Mouse (Mus musculus) myocyte (in vitro differentiated cells): Measurements from ENCODE around the gene Kcnj13.

ENCODE experiments used
- CEBPB ChIP-seq: IDR thresholded peaks from 2 replicates; pipeline ENCODE4 v1.6.1; 2011; ENCODE audit warnings: mild to moderate bottlenecking, moderate library complexity; ENCODE audit not compliant: poor library complexity, insufficient read depth, severe bottlenecking
- E2F4 ChIP-seq: IDR thresholded peaks from one replicate; pipeline ENCODE4 v1.6.1; 2011; ENCODE audit warnings: mild to moderate bottlenecking, control low read depth, moderate library complexity; ENCODE audit not compliant: insufficient read depth
- MAX ChIP-seq: IDR thresholded peaks from one replicate; pipeline ENCODE4 v1.6.1; 2011; ENCODE audit warnings: low read depth, mild to moderate bottlenecking, control low read depth
- MYOD1 ChIP-seq, 3 experiments: IDR thresholded peaks; one replicate each; pipeline ENCODE4 v1.6.1; 2011; ENCODE audit warnings: control low read depth in 2 of 3, low read depth in 2 of 3, mild to moderate bottlenecking in 2 of 3, moderate library complexity in 1 of 3; ENCODE audit not compliant: insufficient read length in 2 of 3, control insufficient read depth in 1 of 3
- MYOG ChIP-seq, 3 experiments: IDR thresholded peaks; one replicate each; pipeline ENCODE4 v1.6.1; 2011; ENCODE audit warnings: control low read depth in 2 of 3, low read depth in 2 of 3, mild to moderate bottlenecking in 2 of 3; ENCODE audit not compliant: insufficient read length in 2 of 3, control insufficient read depth in 1 of 3, insufficient read depth in 1 of 3
- POLR2A ChIP-seq: IDR thresholded peaks from one replicate; pipeline ENCODE4 v1.6.1; 2011; ENCODE audit warnings: low read depth, mild to moderate bottlenecking, control low read depth, moderate library complexity; ENCODE audit not compliant: insufficient read length
- POLR2AphosphoS2 ChIP-seq: IDR thresholded peaks from one replicate; pipeline ENCODE4 v1.6.1; 2011; ENCODE audit warnings: low read depth, control low read depth; ENCODE audit not compliant: insufficient read length
- REST ChIP-seq: IDR thresholded peaks from one replicate; pipeline ENCODE4 v1.6.1; 2011; ENCODE audit warnings: mild to moderate bottlenecking, control low read depth, moderate library complexity; ENCODE audit not compliant: insufficient read depth, insufficient read length
- SRF ChIP-seq: IDR thresholded peaks from one replicate; pipeline ENCODE4 v1.6.1; 2011; ENCODE audit warnings: low read depth; ENCODE audit not compliant: control insufficient read depth, insufficient read length
- TCF12 ChIP-seq: IDR thresholded peaks from one replicate; pipeline ENCODE4 v1.6.1; 2011; ENCODE audit warnings: mild to moderate bottlenecking, control low read depth; ENCODE audit not compliant: poor library complexity, insufficient read depth, severe bottlenecking
- TCF3 ChIP-seq: IDR thresholded peaks from one replicate; pipeline ENCODE4 v1.6.1; 2011; ENCODE audit warnings: low read depth, control low read depth; ENCODE audit not compliant: insufficient read length
- USF1 ChIP-seq: IDR thresholded peaks from one replicate; pipeline ENCODE4 v1.6.1; 2011; ENCODE audit warnings: low read depth, mild to moderate bottlenecking, control low read depth, moderate library complexity

DNA sequence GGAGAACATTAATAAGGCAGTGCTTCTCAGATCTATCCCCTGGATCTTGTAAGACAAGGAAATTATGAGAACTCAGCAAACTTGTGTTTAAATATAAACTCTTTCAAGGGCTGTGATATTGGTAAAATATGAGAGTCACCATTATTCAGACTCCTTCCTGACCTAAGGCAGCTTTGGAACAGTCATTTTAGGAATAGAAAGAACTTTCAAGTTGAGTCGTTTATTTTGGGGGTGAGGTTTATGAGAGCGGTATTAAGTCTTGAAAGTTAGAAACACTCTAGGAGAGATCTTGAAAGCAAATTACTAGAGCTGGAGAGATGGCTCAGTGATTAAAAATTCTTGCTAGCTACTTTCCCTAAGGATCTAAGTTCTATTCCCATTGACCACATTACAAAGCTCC is 40.6 kb upstream of the Kcnj13 start:
- no peak for TF ChIP-seq POLR2A
- no peak for TF ChIP-seq TCF12
- TF ChIP-seq SRF: no peak
- TF ChIP-seq MAX: no peak
- TF ChIP-seq POLR2AphosphoS2: no peak
- TF ChIP-seq REST: no peak
- no peak for TF ChIP-seq USF1
- no peak for TF ChIP-seq TCF3
- TF ChIP-seq E2F4: no peak
- TF ChIP-seq CEBPB: no peak
- no peak for TF ChIP-seq MYOD1 (IDR thresholded peaks at IDR 0.05; ENCODE audit: control insufficient read depth in 1 of 3, insufficient read length in 2 of 3, low read depth in 2 of 3)
- TF ChIP-seq MYOG (IDR thresholded peaks at IDR 0.05; ENCODE audit: control insufficient read depth in 1 of 3, insufficient read depth in 1 of 3, insufficient read length in 2 of 3, low read depth in 2 of 3): no peak
